Mouse (Mus musculus) megakaryocyte progenitor cell, adult 5-6 weeks (primary cell): ENCODE measurements around the gene Disp3. TPM values are rescaled to one million over a fixed set of nuclear protein-coding genes. Genes with fewer than 3 reads are reported as not detected.

Source experiments
- ATAC-seq: replicated peaks from 2 replicates; pipeline ENCODE4 v1.8.0; 2016; ENCODE audit warnings: mild to moderate bottlenecking, moderate TSS enrichment, inconsistent platforms; ENCODE audit not compliant: poor library complexity
- total RNA-seq, 2 experiments: library from RNA; stranded (forward) in 1 of 2; stranded (reverse) in 1 of 2; fragments of 157-497, 149-512 nt in 1 of 2; fragments of 200-1000 nt in 1 of 2; gene quantifications; 2 replicates each; pipeline versions ENCODE4 v1.2.3 to v1.2.4; 2015 to 2017

Gene Disp3
- total RNA-seq, 2 experiments from 2014 or later, result not detected

GRCm38 (mm10) chr4:148291080-148291479 lies 3.3 kb upstream of the Disp3 start:
- no peak for ATAC-seq

- ATAC-seq, result peak; percentile 97
Observed at GRCm38 (mm10) chr4:148288055-148288549, 337 bp upstream of the Disp3 start.

GRCm38 (mm10) chr4:148287041-148287440 lies 724 bp downstream of the Disp3 start:
- ATAC-seq, result no peak

- ATAC-seq, result peak; percentile 58
Observed at GRCm38 (mm10) chr4:148286226-148287031, 1.3 kb downstream of the Disp3 start.

GRCm38 (mm10) chr4:148284219-148284618 lies 3.5 kb downstream of the Disp3 start:
- no peak for ATAC-seq

- ATAC-seq, result no peak
Observed at GRCm38 (mm10) chr4:148276816-148277491, 10.8 kb downstream of the Disp3 start.

- no peak for ATAC-seq
Observed at GRCm38 (mm10) chr4:148274671-148275070, 13.1 kb downstream of the Disp3 start.

GRCm38 (mm10) chr4:148273229-148273628 lies 14.5 kb downstream of the Disp3 start:
- no peak for ATAC-seq

- no peak for ATAC-seq
Observed at GRCm38 (mm10) chr4:148271656-148272055, 16.1 kb downstream of the Disp3 start.

GRCm38 (mm10) chr4:148266973-148267507 lies 20.7 kb downstream of the Disp3 start:
- no peak for ATAC-seq

- ATAC-seq, result no peak
Observed at GRCm38 (mm10) chr4:148259941-148260340, 27.8 kb downstream of the Disp3 start.

- ATAC-seq, result peak; percentile 46; the same call in 1 of the 2 replicates
Observed at GRCm38 (mm10) chr4:148249341-148249740, 38.4 kb downstream of the Disp3 start.

GRCm38 (mm10) chr4:148240387-148240786 lies 47.4 kb downstream of the Disp3 start:
- no peak for ATAC-seq

GRCm38 (mm10) chr4:148239474-148240130 lies 48.2 kb downstream of the Disp3 start:
- ATAC-seq, result no peak

- no peak for ATAC-seq
Observed at GRCm38 (mm10) chr4:148238919-148239318, 48.8 kb downstream of the Disp3 start.

- ATAC-seq, result no peak
Observed at GRCm38 (mm10) chr4:148238218-148238617, 49.5 kb downstream of the Disp3 start.

GRCm38 (mm10) chr4:148236664-148237063 lies 51.1 kb downstream of the Disp3 start:
- ATAC-seq, result no peak

- no peak for ATAC-seq
Observed at GRCm38 (mm10) chr4:148233061-148233460, 54.7 kb downstream of the Disp3 start.

GRCm38 (mm10) chr4:148232615-148233014 lies 55.1 kb downstream of the Disp3 start:
- no peak for ATAC-seq

GRCm38 (mm10) chr4:148232124-148232523 lies 55.6 kb downstream of the Disp3 start:
- ATAC-seq, result no peak

- peak; percentile 100 for ATAC-seq
Observed at GRCm38 (mm10) chr4:148229646-148230045, 58.1 kb downstream of the Disp3 start.
